Mouse (Mus musculus): Measurements from ENCODE around the gene Gng7.
"Not testable (repeated sequence)": the region's sequence is repeated elsewhere in the genome, so short reads cannot be mapped to it uniquely, and the experiment has no call there.

Gene Gng7

GRCm38 (mm10) chr10:80994621-80995020 lies 20.1 kb downstream of the Gng7 start:
- no peak for DNase-seq

- no peak for DNase-seq
Measured at GRCm38 (mm10) chr10:80993276-80993675, 21.5 kb downstream of the Gng7 start.

GRCm38 (mm10) chr10:80991945-80992344 lies 22.8 kb downstream of the Gng7 start:
- no peak for DNase-seq

- peak; percentile 27 for DNase-seq
Measured at GRCm38 (mm10) chr10:80991007-80991406, 23.7 kb downstream of the Gng7 start.

GRCm38 (mm10) chr10:80990406-80990805 lies 24.3 kb downstream of the Gng7 start:
- no peak for DNase-seq

- not testable (repeated sequence) for DNase-seq
Measured at GRCm38 (mm10) chr10:80989854-80990253, 24.9 kb downstream of the Gng7 start.

GRCm38 (mm10) chr10:80989446-80989845 lies 25.3 kb downstream of the Gng7 start:
- no peak for DNase-seq

GRCm38 (mm10) chr10:80987709-80988441 lies 26.9 kb downstream of the Gng7 start:
- peak; percentile 92 for DNase-seq

- no peak for DNase-seq
Measured at GRCm38 (mm10) chr10:80986754-80987153, 28.0 kb downstream of the Gng7 start.

GRCm38 (mm10) chr10:80985970-80986701 lies 28.6 kb downstream of the Gng7 start:
- DNase-seq = no peak

GRCm38 (mm10) chr10:80985241-80985969 lies 29.3 kb downstream of the Gng7 start:
- DNase-seq = no peak

- DNase-seq = no peak
Measured at GRCm38 (mm10) chr10:80984223-80984622, 30.5 kb downstream of the Gng7 start.

- no peak for DNase-seq
Measured at GRCm38 (mm10) chr10:80982381-80982780, 32.4 kb downstream of the Gng7 start.

- no peak for DNase-seq
Measured at GRCm38 (mm10) chr10:80981564-80982112, 33.1 kb downstream of the Gng7 start.

- no peak for DNase-seq
Measured at GRCm38 (mm10) chr10:80975478-80975877, 39.3 kb downstream of the Gng7 start.

- no peak for DNase-seq
Measured at GRCm38 (mm10) chr10:80973722-80974121, 41.0 kb downstream of the Gng7 start.

GRCm38 (mm10) chr10:80972071-80972987 lies 42.4 kb downstream of the Gng7 start:
- no peak for DNase-seq

GRCm38 (mm10) chr10:80971533-80971932 lies 43.2 kb downstream of the Gng7 start:
- no peak for DNase-seq

- no peak for DNase-seq
Measured at GRCm38 (mm10) chr10:80970159-80970558, 44.6 kb downstream of the Gng7 start.

GRCm38 (mm10) chr10:80969298-80969697 lies 45.4 kb downstream of the Gng7 start:
- no peak for DNase-seq

GRCm38 (mm10) chr10:80968106-80968505 lies 46.6 kb downstream of the Gng7 start:
- no peak for DNase-seq

GRCm38 (mm10) chr10:80967101-80967656 lies 47.6 kb downstream of the Gng7 start:
- no peak for DNase-seq
